Mouse (Mus musculus) lung, postnatal 4 days (tissue): ENCODE measurements at regions not wholly inside any gene's neighbourhood (a gene's known extent, or its start where the extent isn't known, plus 50 kb on each side); places are given as distances from the start of the nearest gene placed in this dataset.

ENCODE experiments used
- DNase-seq, 2 experiments: peaks; one replicate each; pipeline ENCODE4 v3.0.0; 2021

DNA sequence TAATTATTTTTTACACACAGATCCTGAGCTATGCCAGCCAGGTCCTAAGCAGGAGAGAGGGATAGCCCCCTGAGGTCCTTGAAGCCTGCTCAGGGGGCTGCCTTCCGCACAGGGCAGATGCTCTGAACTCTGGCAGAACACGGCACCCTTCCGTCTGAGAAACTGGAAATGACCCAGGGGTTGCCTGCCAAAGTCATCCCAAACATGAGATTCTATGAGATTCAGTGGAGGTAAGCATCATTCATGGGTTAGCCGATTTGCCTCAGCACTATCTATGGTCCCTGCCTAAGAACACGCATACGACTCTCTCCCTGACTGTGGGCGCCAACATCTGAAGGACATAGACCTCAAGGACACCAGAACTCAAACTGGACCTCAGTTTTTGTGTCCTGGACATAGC is 152.8 kb downstream of the Bcl11b start:
- no peak for DNase-seq

DNA sequence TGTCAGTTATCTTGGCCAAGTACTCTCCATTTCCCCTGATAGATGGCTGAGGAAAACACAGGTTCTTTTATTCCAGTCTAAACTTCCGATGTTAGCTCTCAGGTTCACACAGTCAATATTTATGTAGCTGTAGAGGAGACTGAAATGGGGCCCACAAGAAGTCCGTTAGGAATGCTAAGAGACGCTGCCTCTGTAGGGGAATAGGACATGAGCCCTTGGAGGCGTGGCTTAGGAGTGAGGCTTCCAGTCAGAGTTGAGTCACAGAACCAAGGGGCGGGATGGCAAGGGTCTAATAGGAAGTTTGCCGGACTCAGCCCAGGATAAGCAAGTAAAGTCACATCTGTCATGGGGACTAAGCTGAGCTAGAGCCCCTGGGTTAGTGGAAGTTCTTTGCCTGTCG is 150.5 kb downstream of the Bcl11b start:
- DNase-seq: no peak

DNA sequence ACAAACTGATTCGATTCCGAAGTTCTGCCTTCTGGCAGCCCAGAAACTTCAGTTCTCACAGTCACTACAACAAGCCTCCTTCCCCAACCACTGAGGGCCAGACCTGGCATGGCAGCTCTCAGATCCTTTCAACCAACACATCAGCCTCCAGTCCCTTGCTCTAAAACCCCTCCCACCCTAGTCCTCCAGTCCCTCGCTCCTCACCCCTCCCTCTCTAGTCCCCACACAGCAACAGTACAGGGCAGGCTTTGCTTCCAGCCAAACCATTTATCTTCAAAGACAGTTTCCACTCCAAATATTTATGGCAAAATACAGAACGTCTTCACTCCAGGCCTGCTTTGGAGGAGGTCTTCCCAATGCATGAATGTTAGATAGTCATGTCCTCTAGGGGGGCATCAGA is 147.9 kb downstream of the Bcl11b start:
- no peak for DNase-seq

DNA sequence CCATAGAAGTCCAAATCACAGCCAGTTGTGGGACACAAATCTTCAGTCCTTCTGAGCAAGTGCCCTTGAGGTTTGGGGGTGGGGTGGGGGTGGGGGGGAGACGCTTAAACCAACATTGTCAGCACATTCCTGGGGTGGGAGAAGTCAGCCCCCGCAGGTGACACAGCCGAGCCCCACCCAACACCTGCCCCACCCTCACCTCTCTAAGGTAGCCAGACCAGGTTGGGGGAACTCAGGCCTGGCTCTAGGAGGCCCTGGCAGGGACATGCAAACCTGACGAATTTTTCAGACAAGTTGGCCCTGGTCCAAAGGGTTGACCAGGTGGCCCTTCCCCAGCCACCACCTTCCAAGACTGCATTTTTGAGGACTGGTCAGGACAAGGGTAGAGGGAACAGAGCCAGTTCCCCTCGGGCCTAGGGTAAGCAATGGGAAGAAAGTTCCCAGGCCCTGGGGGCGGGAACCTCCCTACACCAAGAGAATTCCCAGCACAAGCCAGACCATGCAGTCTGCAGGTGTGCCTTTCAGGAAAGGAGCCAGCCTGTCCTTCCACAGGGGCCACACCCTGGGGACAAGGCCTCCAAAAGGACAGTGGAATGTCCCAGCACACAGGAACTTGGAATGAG is 146.9 kb downstream of the Bcl11b start:
- DNase-seq: no peak

DNA sequence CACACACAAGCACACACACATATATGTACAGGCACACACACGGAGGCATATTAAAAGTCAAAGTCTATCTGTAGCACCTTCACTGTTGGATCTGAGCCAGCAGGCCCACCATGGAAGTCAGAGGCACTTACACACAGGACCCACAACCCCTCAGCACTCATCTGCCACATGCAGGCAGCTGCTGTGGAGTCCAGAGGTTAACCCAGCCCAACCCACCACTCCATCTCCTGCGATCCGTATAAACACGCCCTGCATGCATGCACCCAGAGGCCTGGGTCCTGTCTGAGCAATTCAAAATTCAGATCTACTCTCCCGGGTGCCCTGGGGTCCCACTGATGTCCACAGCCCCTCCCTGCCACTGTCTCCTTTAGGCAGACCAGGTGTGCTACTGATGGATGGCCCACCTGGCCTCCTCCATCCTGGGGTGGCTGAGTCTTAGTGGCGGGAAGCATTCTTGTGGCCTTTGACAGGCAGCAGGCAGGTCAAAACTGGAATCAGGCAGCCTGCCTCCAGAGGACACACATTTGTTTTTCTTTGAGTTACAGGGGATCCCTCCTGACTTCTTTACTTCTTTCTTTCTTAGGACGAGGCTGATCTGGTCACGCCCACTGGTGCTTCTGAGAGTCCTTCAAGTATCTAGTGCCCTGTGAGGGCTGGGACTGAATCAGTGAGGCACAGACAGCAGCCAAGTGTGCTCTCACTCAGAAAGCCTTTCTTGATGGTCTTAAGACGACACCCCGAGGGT is 144.7 kb downstream of the Bcl11b start:
- DNase-seq: no peak

DNA sequence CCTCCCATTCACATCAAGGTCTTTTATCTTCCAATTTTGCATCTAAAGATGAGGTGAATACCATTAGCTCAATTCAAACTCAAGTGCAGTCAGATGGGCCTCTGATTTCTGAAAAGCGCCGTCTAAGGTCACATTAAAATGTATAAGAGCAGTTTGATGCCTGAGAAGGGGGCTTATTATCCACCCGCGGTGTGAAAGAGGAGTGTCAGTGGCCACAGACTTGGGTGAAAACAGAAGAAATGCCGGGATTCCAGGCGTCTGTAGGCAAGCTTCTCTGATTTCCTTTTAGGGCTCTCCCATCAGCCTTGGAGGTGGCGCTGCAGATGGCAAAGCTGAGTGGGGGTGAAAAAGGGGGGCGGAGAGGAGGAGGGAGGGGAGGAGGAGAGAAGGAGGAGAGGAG is 143.7 kb downstream of the Bcl11b start:
- no peak for DNase-seq

DNA sequence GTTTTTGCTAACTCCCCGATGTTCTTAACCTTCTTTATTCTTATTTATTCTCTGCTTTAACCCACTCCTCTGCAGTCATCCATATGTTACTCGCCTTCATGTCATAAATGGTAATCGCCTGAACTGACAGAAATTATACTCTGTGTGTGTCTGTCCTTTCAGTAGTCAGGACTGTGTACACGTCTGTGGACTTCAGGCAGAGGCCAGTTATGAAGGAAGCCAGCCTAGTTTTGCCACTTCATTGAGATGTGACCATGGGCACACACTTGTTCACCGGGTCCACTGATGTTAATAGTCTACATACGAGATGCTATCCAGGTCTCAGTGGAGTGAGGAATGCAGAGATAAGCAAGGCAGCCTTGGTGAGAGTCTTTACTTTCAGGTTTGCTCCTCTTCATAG is 143.0 kb downstream of the Bcl11b start:
- DNase-seq: no peak
